Mouse (Mus musculus) heart, embryonic 15.5 days (tissue): ENCODE results near the gene Zmpste24. TPM values are rescaled to one million over a fixed set of nuclear protein-coding genes. Genes with fewer than 3 reads are reported as not detected.

ENCODE experiments used
- ATAC-seq: fragments of 200-750 bp; cut with Nextera tagmentation; replicated peaks from 2 replicates; pipeline ENCODE4 v1.8.0; 2017; ENCODE audit warnings: low read depth, moderate TSS enrichment; ENCODE audit not compliant: insufficient number of reproducible peaks, insufficient read depth, low FRiP score
- H3K27ac ChIP-seq: fragments of 300-500 bp; sonication (generic); 2 replicates; pipeline ENCODE4 v1.5.1; 2015; ENCODE audit warnings: mild to moderate bottlenecking, inconsistent platforms
- H3K27me3 ChIP-seq: fragments of 300-500 bp; sonication (generic); 2 replicates; pipeline ENCODE4 v1.6.1; 2015; ENCODE audit warnings: inconsistent platforms
- H3K36me3 ChIP-seq: fragments of 300-500 bp; sonication (generic); 2 replicates; pipeline ENCODE4 v1.6.1; 2015; ENCODE audit warnings: mild to moderate bottlenecking, inconsistent platforms
- H3K4me1 ChIP-seq: fragments of 300-500 bp; sonication (generic); replicated peaks from 2 replicates; pipeline ENCODE4 v1.6.1; 2015; ENCODE audit warnings: inconsistent platforms
- H3K4me2 ChIP-seq: fragments of 300-500 bp; sonication (generic); 2 replicates; pipeline ENCODE4 v1.6.1; 2015; ENCODE audit warnings: inconsistent platforms, mild to moderate bottlenecking, moderate library complexity
- H3K4me3 ChIP-seq: fragments of 300-500 bp; sonication (generic); 2 replicates; pipeline ENCODE4 v1.5.1; 2015; ENCODE audit warnings: mild to moderate bottlenecking, inconsistent platforms
- H3K9ac ChIP-seq: fragments of 300-500 bp; sonication (generic); 2 replicates; pipeline ENCODE4 v1.6.1; 2015; ENCODE audit warnings: mild to moderate bottlenecking, inconsistent platforms
- H3K9me3 ChIP-seq: fragments of 300-500 bp; sonication (generic); replicated peaks from 2 replicates; pipeline ENCODE4 v1.6.1; 2016; ENCODE audit warnings: inconsistent platforms
- WGBS: fragments of 180-500 bp; shearing (Covaris S2); methylation state at CpG from one replicate; pipeline ENCODE4 v1.1.7; 2015; ENCODE audit warnings: mixed read lengths; 5-methylcytosine and 5-hydroxymethylcytosine counted together
- polyA plus RNA-seq: library from polyadenylated mRNA; unstranded; fragments of >200 nt; fragmentation: Nextera tagmentation; extraction: Ambion mirVana; gene quantifications from 2 replicates; pipeline ENCODE4 v1.2.1, GENCODE M21; 2015

Gene Zmpste24
- polyA plus RNA-seq, 1 experiment from 2014 or later: 22.2 TPM

- Histone ChIP-seq H3K4me3 (no peak overlapping the region), H3K36me3 (peaks cover 9% of the 10 kb centered on the region; the same call in 1 of the 2 replicates), H3K27me3 (peaks cover 16% of the 10 kb centered on the region; the same call in 1 of the 2 replicates), H3K4me1 (peaks cover 7% of the 10 kb centered on the region), H3K9ac (no peak overlapping the region), H3K27ac (no peak overlapping the region), H3K4me2 (no peak overlapping the region), H3K9me3 (no peaks in the 10 kb centered on the region)
- no peak for ATAC-seq
- 33% methylated on average over 2 of the region's 2 CpGs for WGBS
Measured at GRCm38 (mm10) chr4:121057032-121057431, 41.0 kb downstream of the Zmpste24 start.

- Histone ChIP-seq H3K36me3 (peaks cover 9% of the 10 kb centered on the region; the same call in 1 of the 2 replicates), H3K4me1 (peaks cover 10% of the 10 kb centered on the region), H3K9ac (no peak overlapping the region), H3K9me3 (no peaks in the 10 kb centered on the region), H3K27ac (no peak overlapping the region), H3K4me3 (no peak overlapping the region), H3K4me2 (no peak overlapping the region), H3K27me3 (peaks cover 19% of the 10 kb centered on the region; the same call in 1 of the 2 replicates)
- 51% methylated on average over 3 of the region's 3 CpGs for WGBS
- no peak for ATAC-seq
Measured at GRCm38 (mm10) chr4:121056342-121056741, 41.7 kb downstream of the Zmpste24 start.

- H3K27me3 ChIP-seq: peaks cover 19% of the 10 kb centered on the region; the same call in 1 of the 2 replicates
- ATAC-seq: no peak
- 14% methylated on average over 35 of the region's 35 CpGs for WGBS
- no peaks in the 10 kb centered on the region for H3K36me3 ChIP-seq
- H3K9me3 ChIP-seq: no peaks in the 10 kb centered on the region
- no peak overlapping the region for H3K9ac ChIP-seq
- no peak overlapping the region for H3K27ac ChIP-seq
- H3K4me2 ChIP-seq: peak overlapping the region; percentile 41
- H3K4me1 ChIP-seq: peaks cover 10% of the 10 kb centered on the region
- 0 out of 2 replicates have a peak overlapping the region, but pooled peaks have one; percentile 9 for H3K4me3 ChIP-seq
Measured at GRCm38 (mm10) chr4:121052454-121053323, 45.4 kb downstream of the Zmpste24 start.

DNA sequence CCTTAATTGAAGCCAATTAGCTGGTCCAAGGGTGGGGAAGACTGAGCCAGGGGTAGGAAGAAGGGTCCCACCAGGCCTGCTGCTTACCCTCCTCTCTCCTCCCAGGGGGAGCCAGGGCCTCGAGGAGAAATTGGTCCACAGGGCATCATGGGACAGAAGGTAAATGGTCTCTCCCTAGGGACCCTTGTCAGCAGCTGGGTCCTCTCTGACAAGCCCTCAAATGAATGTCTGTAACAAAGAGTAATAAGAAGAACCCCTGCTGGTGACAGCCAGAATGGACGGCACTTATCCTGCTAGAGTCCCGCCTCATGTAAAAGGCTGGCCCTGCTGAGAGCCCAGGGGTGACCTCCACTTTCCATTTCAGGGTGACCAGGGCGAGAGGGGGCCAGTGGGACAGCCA lies 46.2 kb downstream of the Zmpste24 start:
- H3K4me2 ChIP-seq: no peak overlapping the region
- no peak overlapping the region for H3K27ac ChIP-seq
- WGBS: 29% methylated on average over 4 of the region's 4 CpGs
- no peaks in the 10 kb centered on the region for H3K9me3 ChIP-seq
- H3K27me3 ChIP-seq: peaks cover 19% of the 10 kb centered on the region; the same call in 1 of the 2 replicates
- peaks cover 10% of the 10 kb centered on the region for H3K4me1 ChIP-seq
- H3K9ac ChIP-seq: no peak overlapping the region
- ATAC-seq: no peak
- no peak overlapping the region for H3K4me3 ChIP-seq
- H3K36me3 ChIP-seq: no peaks in the 10 kb centered on the region

DNA sequence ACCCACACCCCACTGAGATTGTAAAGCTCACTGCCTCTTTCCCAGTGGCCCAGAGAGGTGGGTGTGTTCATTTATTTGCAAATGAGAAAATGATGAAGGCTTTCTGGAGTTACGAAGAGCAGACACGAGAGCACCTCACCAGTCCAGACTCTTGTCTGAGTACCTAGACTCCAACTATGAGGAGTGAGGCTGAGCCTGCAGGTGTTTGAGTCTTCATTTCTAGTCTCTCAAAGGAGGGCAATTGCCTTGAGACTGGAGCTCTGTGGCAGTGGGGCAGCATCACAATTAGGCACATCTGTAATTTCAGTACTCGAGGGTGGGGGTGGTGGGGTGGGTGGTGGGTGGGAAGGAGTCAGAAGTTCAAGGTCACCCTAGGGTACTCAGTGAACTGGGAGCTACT lies 55.1 kb downstream of the Zmpste24 start:
- no peak overlapping the region for H3K27ac ChIP-seq
- no peaks in the 10 kb centered on the region for H3K36me3 ChIP-seq
- peaks cover 22% of the 10 kb centered on the region for H3K4me1 ChIP-seq
- peaks cover 26% of the 10 kb centered on the region for H3K27me3 ChIP-seq
- no peak overlapping the region for H3K4me3 ChIP-seq
- WGBS: 72% methylated on average over 3 of the region's 3 CpGs
- H3K9ac ChIP-seq: no peak overlapping the region
- H3K9me3 ChIP-seq: no peaks in the 10 kb centered on the region
- ATAC-seq: no peak
- H3K4me2 ChIP-seq: no peak overlapping the region

GRCm38 (mm10) chr4:121042472-121042871 lies 55.6 kb downstream of the Zmpste24 start:
- no peak for ATAC-seq
- Histone ChIP-seq H3K9ac (no peak overlapping the region), H3K36me3 (no peaks in the 10 kb centered on the region), H3K9me3 (no peaks in the 10 kb centered on the region), H3K4me1 (peaks cover 22% of the 10 kb centered on the region), H3K27me3 (peaks cover 26% of the 10 kb centered on the region), H3K4me3 (no peak overlapping the region), H3K27ac (no peak overlapping the region), H3K4me2 (no peak overlapping the region)
- 69% methylated on average over 5 of the region's 5 CpGs for WGBS

GRCm38 (mm10) chr4:121040897-121041671 lies 57.0 kb downstream of the Zmpste24 start:
- H3K9ac ChIP-seq: no peak overlapping the region
- 9% methylated on average over 18 of the region's 18 CpGs for WGBS
- peaks cover 22% of the 10 kb centered on the region for H3K4me1 ChIP-seq
- peak overlapping the region; percentile 48 for H3K4me2 ChIP-seq
- H3K36me3 ChIP-seq: no peaks in the 10 kb centered on the region
- peak overlapping the region; percentile 5; the same call in 1 of the 2 replicates for H3K4me3 ChIP-seq
- no peaks in the 10 kb centered on the region for H3K9me3 ChIP-seq
- peaks cover 26% of the 10 kb centered on the region for H3K27me3 ChIP-seq
- ATAC-seq: peak; percentile 44
- H3K27ac ChIP-seq: peak overlapping the region; percentile 58

DNA sequence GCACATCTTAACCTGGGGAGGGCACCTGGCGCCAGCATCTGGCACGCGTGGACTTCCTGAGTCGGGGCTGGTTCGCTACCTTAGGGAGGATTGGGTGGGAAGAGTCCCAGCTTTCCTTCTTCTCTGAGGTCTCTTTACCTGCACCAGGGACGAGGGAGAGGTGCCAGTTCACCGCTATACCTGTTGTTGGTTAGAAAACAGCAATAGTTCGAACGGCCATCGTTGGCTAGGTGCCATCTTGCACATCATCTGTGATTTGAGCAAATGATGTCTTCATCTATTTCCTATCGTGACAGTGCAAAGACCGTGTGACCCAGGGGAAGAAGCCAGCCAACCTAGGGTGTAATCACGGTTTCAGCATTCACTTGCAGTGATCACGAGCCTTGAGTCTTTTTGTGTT lies 57.7 kb downstream of the Zmpste24 start:
- peaks cover 22% of the 10 kb centered on the region for H3K4me1 ChIP-seq
- peak overlapping the region; percentile 53 for H3K4me3 ChIP-seq
- H3K9ac ChIP-seq: no peak overlapping the region
- peak overlapping the region; percentile 90 for H3K4me2 ChIP-seq
- 67% methylated on average over 14 of the region's 14 CpGs for WGBS
- ATAC-seq: no peak
- 0 out of 2 replicates have a peak overlapping the region, but pooled peaks have one; percentile 54 for H3K27ac ChIP-seq
- no peaks in the 10 kb centered on the region for H3K36me3 ChIP-seq
- peaks cover 26% of the 10 kb centered on the region for H3K27me3 ChIP-seq
- H3K9me3 ChIP-seq: no peaks in the 10 kb centered on the region

DNA sequence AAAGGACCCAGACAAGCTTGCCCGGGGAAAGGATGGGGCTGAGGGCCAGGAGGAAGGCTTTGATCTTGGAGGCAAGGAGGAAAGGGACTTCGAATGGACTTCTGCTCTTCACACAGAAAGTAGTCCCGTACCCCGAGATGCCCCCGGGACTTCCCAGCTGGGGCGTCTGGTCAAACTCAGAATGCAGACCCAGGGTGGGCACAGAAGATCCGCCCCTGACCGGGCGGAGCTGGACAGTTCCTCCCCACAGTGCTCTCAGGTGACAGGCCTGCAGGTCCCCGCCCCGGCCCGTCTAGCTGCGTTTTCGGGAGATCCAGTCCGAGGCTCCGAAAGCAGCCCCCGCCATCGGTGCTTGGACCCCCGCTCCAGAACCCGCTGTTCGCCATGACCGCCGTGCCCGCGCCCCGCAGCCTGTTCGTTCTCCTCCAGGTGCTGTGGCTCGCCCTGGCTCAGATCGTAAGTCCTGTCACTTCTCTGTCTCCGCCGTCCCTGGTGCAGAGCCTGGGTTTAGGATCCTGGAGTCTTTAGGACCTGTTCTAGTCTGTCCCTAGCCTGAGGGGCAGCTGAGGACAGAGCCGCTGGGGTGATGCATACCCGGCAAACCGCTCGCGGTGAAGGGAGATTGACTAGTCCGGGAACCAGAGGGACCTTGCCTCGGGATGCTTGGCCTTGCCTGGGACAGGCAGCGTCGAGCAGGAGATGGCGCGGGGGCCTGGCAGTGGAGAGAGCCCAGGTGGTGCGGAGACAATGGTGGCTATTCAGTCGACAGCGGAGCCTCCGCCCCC lies 58.5 kb downstream of the Zmpste24 start, which contains the start of gene Col9a2:
Gene Col9a2, plus strand, starts transcription at position 55 of the 785 bp plus-strand sequence.
- Histone ChIP-seq H3K9me3 (no peaks in the 10 kb centered on the region), H3K4me1 (peaks cover 22% of the 10 kb centered on the region), H3K4me2 (peak within 1 kb of the TSS; percentile 90), H3K4me3 (peak within 1 kb of the TSS; percentile 53), H3K9ac (peak within 1 kb of the TSS; percentile 48), H3K27me3 (peaks cover 26% of the 10 kb centered on the region), H3K36me3 (no peaks in the 10 kb centered on the region), H3K27ac (no peak within 1 kb of the TSS)
- 4% methylated on average over 46 of the region's 46 CpGs for WGBS
- ATAC-seq: no peak

DNA sequence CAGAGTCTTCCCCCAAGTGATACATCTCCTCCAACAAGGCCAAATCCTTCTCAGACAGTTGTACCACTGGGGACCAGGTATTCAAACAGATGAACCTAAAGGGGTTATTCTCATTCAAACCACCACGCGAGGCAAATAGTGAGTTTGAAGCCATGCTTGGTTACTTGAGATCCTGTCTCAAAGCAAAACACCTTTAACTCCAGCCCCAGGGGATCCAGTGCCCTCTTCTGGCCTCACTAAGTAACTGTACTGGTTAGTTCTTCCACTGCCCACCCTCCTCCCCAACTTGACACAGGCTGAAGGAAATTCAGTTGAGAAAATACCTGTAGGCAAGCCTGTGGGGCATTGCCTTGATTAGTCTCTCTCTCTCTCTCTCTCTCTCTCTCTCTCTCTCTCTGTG lies 65.0 kb downstream of the Zmpste24 start:
- Histone ChIP-seq H3K4me3 (no peak overlapping the region), H3K9me3 (no peaks in the 10 kb centered on the region), H3K9ac (no peak overlapping the region), H3K27me3 (no peaks in the 10 kb centered on the region), H3K36me3 (no peaks in the 10 kb centered on the region), H3K4me1 (no peaks in the 10 kb centered on the region), H3K27ac (no peak overlapping the region), H3K4me2 (no peak overlapping the region)
- no peak for ATAC-seq
- 76% methylated on average over 2 of the region's 2 CpGs for WGBS
